Mouse (Mus musculus): ENCODE results near the gene Olfr372.
"Not testable (repeated sequence)": the region's sequence is repeated elsewhere in the genome, so short reads cannot be mapped to it uniquely, and the experiment has no call there.

The Olfr372 gene

DNA sequence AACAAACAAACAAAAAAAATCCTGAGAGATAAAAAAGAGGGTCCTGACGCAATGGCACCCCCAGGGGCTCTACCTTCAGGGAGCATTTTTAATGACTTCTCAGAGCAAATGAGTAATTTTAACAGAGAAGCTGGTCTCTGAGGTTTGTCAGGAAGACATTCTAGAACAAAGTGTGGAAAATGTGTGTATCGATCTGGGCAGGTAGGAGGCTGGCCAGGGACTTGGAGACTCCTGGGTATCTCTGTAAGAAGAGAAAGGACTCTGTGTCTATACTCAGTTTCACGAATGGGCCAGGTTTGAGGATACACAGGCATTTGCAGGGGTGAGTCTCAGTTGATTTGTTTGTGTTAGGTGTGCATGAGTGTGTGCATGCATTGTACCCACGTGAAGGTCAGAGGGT is at the start of gene Olfr372:
Gene Olfr372, plus strand, starts transcription at position 301 of the 400 bp plus-strand sequence.
- DNase-seq (ENCODE audit: low spot score in 2 of 2), result not testable (repeated sequence)

DNA sequence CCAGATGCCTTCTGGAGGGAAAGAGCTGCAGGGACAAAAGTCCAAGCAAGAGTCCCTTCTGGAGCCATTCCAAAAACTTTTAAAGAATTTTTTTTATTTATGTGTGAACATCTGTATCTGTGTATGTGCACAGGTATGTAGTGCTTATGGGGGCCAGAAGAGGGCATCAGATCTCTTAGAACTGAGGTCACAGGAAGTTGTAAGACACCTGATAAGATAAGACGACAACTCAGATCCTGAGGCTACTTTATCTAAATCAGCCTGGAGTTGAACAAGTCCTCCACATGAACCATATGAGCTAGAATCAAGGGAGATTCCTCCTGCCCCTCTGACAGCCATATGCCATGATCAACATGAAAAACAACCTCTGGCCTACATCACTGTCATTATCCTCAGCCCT is 41.6 kb upstream of the Olfr372 start:
- DNase-seq (ENCODE audit: low spot score in 2 of 2), result no peak

DNA sequence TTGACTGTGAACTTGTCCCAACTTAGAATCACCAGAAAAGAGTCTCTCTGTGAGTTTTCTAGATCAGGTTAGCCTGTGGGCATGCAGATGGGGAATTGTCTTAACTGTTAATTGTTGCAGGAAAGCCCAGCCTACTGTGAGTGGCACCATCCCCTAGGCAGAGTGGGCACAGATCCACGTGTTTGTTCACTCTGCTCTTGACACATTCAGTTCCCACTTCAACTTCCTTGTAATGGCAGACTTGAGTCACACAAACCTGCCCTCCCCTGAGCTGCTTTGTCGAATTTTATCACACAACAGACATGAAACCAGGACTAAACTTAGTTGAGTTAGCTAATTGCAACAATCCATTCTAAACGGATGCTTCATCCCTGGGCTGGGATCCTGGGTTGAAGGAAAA is 40.8 kb upstream of the Olfr372 start:
- no peak for DNase-seq (ENCODE audit: low spot score in 2 of 2)

DNA sequence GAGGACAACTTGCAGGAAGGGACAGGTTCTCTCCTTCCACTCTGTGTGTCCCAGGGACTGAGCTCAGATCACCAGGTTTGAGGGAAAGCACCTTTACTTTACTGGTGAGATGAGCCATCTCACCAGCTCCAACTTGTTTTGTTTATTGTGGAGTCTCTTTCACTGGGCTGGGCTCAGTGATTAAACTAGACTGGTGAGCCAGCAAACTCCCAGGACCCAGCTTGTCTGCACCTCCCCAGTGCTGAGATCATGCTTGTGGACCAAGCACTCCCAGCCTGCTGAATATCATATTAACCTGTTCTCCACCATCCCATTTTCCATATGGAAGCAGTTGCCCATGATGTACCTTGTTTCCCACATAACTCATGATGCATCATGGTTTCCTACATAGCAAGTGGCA is 38.1 kb upstream of the Olfr372 start:
- DNase-seq (ENCODE audit: low spot score in 2 of 2), result no peak

DNA sequence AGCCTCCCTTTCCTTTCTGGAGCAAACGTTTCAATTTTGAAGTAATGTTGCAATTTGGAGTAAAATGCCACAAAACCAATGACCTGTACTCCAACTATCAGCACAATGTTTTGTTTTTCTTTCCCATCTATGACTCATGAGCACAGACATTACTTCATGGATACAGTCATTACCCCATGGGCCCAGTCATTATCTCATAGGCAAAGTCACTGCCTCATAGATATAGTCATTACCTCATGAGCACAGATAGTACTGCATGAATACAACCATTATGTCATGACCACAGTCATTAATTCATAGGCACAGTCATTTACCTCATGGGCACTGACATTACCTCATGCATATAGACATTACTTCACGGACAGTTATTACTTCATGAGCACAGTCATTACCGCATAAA is 35.1 kb upstream of the Olfr372 start:
- no peak for DNase-seq (ENCODE audit: low spot score in 2 of 2)

DNA sequence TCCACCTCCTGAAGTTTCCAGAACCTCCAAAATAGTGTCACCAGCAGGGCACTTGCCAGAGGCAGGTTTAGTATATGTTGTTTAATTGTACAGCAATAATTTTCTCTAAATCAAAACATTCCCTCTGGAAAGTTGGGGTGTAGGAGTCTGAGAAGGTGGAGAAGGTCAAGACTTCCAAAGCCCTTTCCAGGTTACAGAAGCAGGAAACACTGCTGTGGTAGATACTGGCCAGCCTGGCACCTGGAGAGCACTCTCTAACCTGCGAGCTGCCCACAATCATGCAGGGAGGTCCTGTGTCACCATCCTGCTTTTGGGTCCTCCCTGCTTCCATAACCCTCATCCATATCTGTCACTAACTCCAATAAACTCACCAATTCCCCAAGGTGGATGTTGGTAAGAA is 34.3 kb upstream of the Olfr372 start:
- DNase-seq (ENCODE audit: low spot score in 2 of 2), result no peak

DNA sequence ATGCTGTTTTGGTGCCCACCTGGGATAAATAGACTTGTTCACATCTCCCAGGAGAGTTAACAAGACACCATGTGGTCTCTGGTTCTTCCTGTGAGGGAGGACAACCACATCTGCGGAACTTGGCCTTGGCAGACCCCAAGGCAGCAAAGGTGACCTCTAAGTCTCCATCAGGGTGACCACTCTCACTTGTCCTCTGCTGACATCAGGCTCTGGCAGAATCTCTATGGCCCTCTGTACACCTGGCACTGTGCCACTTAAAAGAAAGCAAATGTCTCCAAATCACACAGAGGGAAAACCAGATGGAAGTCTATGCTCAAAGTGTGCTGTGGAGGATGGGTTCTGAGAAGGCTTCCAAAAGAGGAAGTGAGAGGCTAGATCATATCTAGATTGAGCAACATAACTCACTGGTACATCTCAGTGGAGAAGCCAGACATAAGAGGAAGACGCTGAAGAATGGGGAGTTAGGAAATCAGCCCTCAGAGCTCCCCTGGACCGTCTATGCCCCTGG is 32.8 kb upstream of the Olfr372 start:
- no peak for DNase-seq (ENCODE audit: low spot score in 2 of 2)

DNA sequence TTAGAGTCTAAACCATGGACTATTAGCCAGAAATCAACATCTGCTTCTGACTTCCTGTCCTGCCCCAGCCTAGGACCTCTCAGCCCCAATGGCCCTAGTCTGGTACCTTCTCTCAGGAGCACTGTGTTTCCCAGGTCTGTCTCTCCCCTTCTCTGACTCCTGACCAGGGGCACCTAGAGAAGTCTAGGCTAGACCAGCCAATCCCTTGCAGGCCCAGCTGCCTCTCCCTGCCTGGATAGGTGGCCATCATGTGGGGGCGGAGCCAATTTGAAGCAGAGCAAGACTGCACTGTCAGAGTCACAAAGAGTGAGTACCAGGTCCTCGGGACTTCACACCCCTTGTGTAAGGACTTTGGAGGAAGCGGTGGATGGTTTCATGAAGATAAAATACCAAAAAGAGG is 31.5 kb upstream of the Olfr372 start, which contains the start of gene Cyp4f18:
Gene Cyp4f18, minus strand, starts transcription at position 154 of the 400 bp plus-strand sequence.
- DNase-seq (ENCODE audit: low spot score in 2 of 2), result no peak

DNA sequence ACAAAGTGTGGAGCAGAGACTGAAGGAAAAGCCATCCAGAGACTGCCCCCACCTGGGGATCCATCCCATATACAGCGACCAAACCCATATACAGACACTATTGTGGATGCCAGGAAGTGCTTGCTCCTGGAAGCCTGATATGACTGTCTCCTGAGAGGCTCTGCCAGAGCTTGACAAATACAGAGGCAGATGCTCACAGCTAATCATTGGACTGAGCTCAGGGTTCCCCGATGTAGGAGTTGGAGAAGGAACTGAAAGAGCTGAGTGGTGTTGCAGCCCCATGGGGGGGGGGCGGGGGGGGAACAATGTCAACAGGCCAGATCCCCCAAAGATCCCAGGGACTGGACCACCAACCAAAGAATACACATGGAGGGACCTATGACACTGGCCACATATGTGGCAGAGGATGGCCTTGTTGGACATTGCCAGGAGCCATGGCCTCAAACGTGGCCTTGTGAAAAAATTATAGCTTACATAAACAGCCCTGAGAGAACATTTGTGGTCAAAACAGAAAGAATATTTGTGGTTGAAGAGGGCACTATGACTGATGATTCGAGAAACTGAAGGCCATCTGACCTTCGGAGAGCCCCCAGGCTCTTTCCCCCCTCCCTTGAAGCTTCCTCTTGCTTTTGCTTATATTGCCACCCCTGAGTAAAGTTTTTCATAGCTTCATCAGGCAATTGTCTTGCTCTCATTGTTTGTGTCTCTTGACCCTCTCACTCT is 27.4 kb upstream of the Olfr372 start:
- DNase-seq (ENCODE audit: low spot score in 2 of 2), result not testable (repeated sequence)

DNA sequence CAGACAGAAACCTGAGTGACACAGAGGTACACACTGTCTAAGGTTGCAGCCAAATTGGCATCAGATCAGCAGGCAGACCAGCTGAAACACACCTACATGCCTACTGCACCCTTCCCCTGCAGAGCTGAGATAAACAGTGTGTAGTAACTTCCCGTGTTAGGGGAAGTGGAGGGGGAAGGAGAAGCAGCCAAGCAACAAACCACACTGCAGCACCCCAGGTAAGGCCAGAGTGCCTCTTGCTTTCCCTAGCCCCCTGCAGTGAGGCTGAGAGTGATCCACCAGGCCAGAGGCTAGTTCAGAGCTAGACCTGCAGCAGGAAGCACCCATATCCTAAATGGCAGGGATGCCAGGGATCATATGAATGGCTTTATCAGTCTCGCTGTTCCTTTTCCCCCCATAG is 23.7 kb upstream of the Olfr372 start:
- not testable (repeated sequence) for DNase-seq (ENCODE audit: low spot score in 2 of 2)

DNA sequence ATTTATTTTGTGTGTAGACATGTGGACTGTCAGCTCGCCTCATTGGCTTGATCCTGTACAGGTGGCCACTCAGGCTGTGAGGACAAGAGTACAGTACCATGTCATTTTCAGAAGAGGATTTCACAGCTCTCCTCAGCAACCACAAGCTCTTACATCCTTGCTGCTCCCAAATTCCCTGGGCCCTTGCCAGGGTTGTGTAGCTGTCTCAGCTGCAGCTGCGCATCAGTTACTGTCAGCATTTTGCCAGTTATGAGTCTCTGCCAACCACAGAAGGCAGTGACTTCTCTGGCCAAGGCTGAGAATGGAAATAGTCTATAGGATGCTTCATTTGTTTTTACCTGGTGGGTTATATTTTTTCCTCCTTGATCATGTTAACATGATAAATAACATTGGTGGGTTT is 22.9 kb upstream of the Olfr372 start:
- DNase-seq (ENCODE audit: low spot score in 2 of 2), result peak; percentile 20 to 21

DNA sequence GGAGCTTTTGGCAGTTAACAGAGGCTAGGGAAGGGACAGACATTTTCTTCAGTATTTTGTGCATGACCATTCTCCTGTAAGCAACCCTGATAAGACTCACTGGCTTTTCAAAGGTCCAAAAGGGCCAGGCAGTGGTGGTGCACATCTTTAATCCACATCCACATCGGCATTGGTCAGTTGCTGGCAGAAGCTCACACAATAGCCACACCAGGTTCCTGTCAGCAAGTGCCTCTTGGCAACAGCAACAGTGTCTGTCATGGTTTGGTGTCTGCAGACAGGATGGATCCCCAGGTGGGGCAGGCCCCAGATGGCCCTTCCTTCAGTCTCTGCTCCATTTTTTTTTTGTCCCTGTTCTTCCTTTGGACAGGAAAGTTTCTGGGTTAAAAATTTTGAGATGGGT is 22.0 kb upstream of the Olfr372 start:
- DNase-seq (ENCODE audit: low spot score in 2 of 2), result not testable (repeated sequence)

DNA sequence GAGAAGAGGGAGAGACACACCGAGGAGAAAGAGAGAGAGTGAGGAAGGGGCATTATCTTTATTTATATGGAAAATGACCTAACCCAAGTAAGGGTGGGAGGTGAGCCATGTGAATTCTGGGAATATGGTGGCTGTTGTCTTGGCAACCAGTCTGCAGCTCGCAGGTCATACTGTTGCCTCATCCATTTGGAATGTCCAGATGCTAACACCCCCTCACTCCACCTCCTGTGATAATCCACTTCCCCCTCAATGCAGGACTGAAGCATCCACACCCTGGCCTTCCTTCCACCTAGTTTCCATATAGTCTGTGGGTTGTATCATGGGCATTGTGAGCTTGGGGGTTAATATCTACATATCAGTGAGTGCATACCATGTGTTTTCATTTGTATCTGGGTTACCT is 21.2 kb upstream of the Olfr372 start:
- DNase-seq (ENCODE audit: low spot score in 2 of 2), result no peak

DNA sequence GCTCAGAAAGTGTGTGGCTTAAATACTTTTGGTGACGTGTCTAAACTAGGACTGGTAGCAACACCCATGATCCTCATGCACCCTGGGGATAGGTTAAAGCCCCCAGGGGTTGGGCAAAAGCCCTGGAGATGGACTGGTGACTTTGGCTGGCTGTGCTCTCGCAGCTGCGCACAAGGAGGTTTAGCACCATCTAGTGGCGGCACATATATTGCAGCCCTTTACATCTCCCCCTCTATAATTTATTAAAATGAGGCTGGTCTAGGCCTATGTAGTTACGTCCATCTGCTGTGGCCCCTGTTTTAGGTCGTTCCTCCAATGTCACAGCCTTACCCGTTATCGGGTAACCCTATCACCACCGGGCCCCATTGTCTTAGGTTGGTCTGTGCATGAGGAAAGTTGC is 16.1 kb upstream of the Olfr372 start:
- DNase-seq (ENCODE audit: low spot score in 2 of 2), result not testable (repeated sequence)

DNA sequence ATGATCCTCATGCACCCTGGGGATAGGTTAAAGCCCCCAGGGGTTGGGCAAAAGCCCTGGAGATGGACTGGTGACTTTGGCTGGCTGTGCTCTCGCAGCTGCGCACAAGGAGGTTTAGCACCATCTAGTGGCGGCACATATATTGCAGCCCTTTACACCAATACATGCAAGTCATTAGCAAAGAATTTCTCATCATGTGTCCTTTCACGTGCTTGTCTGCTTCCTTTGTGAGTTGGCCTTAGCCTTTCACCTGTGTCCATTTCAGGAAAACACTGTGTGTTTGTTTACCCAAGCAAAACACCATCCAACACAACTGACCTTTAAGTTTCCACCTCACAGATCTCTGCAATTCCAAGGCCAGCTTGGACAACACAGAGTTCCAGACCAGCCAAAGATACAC is 8.1 kb upstream of the Olfr372 start:
- peak in 1 of 2 experiments; percentile 20 for DNase-seq (ENCODE audit: low spot score in 2 of 2)

DNA sequence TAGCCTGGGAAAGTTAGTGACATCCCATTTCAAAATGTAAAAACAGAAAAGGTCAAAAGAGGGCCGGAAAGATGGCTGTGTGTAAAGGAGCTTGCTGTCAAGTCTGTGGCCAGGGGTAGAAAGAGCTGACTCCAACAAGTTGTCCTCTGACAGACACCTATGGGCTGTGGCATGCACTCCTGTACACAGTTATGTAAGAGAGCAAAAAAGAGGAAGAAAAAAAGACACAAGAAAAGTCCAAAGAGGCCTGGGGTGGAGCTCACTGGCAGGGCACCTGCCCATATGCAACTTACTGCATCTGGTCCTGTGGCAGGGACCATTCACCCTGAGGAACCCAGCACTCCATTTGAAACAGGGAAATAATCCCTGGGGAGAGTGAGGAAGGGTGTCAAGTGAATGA is 1.5 kb downstream of the Olfr372 start:
- DNase-seq (ENCODE audit: low spot score in 2 of 2), result no peak

DNA sequence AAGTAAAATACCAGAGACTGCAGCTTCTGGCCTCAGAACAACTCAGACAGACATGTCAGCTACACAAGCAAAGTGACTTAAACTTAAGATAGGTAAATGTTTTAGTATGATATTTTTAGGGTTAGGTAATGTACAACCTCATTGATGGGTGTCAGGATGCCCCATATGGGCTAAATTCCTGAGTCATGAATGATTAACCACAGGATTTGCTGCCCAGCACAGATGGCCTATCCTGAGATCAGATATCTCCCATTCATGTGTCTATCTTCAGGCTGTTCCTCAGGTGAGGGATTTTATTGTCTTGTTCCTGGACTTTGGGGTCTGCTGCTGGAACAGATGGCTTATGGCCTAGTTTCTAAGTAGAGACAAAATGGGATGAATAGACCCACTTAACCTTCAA is 13.6 kb downstream of the Olfr372 start:
- not testable (repeated sequence) for DNase-seq (ENCODE audit: low spot score in 2 of 2)

DNA sequence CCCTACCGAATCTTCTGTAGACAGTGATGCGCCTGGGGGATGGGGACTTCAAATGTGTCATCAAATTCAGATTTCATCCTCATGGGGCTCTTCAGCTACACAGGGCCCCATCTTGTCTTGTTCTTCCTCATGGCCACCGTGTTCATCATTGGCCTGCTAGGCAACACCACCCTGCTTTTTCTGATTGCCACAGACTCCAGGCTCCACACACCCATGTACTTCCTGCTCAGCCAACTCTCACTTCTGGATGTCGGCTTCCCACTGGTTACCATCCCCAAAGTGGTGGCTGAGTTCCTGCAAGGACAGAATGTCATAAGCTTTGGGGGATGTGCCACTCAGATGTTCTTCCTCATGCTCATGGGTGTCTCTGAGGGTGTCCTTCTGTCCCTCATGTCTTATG is 16.6 kb downstream of the Olfr372 start:
- not testable (repeated sequence) for DNase-seq (ENCODE audit: low spot score in 2 of 2)

DNA sequence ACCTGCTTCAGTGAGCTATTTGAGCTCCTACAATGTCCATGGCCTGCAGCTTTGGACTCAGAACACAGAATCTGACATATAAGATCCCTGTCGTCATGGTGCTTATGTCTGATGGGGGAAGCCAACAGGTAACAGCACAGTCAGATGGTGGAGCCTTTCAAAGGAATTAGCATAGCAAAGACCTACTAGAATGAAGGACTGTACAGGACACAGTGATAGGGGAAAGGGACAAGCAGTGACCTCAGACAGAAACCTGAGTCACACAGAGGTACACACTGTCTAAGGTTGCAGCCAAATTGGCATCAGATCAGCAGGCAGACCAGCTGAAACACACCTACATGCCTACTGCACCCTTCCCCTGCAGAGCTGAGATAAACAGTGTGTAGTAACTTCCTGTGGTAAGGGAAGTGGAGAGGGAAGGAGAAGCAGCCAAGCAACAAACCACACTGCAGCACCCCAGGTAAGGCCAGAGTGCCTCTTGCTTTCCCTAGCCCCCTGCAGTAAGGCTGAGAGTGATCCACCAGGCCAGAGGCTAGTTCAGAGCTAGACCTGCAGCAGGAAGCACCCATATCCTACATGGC is 25.9 kb downstream of the Olfr372 start:
- not testable (repeated sequence) for DNase-seq (ENCODE audit: low spot score in 2 of 2)

DNA sequence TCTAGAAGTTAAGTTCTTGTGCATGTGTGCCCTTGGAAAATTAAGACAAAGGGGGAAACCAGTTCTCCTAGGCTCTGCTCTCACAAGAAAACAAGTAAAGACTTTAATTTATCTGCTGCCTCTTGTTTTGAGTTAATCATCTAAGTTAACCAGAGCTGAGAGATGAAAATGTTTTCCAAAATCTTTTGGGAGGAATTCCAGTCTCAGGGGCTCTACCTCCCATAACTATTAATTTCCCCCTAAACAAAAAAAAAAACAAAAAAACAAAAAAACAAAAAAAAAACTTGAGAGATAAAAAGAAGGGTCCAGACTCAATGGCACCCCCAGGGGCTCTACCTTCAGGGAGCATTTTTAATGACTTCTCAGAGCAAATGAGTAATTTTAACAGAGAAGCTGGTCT is 41.9 kb downstream of the Olfr372 start, which contains the start of gene Olfr373:
Gene Olfr373, plus strand, starts transcription at position 301 of the 400 bp plus-strand sequence.
- DNase-seq (ENCODE audit: low spot score in 2 of 2), result not testable (repeated sequence)

DNA sequence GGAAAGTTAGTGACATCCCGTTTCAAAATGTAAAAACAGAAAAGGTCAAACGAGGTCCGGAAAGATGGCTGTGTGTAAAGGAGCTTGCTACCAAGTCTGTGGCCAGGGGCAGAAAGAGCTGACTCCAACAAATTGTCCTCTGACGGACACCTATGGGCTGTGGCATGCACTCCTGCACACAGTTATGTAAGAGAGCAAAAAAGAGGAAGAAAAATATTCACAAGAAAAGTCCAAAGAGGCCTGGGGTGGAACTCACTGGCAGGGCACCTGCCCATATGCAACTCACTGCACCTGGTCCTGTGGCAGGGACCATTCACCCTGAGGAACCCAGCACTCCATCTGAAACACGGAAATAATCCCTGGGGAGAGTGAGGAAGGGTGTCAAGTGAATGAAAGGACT is 43.7 kb downstream of the Olfr372 start:
- no peak for DNase-seq (ENCODE audit: low spot score in 2 of 2)

DNA sequence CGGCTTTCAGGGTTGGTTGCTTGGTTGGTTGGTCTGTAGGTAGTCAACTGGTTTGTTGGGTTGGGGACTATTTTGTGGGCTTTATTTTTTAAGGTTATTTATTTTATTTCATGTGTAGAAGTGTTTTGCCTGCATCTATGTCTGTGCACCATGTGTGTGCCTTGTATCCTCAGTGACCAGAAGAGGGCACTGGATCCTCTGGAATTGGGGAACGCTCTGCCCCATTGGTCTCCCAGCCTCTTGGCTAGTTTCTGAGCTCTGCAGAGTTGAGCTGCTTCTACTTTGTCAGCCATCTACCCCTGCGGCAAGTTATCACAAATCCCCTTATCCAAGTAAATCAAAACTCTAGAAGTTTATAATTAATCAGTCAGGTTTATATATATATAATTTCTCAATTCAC is 46.6 kb downstream of the Olfr372 start:
- not testable (repeated sequence) for DNase-seq (ENCODE audit: low spot score in 2 of 2)

DNA sequence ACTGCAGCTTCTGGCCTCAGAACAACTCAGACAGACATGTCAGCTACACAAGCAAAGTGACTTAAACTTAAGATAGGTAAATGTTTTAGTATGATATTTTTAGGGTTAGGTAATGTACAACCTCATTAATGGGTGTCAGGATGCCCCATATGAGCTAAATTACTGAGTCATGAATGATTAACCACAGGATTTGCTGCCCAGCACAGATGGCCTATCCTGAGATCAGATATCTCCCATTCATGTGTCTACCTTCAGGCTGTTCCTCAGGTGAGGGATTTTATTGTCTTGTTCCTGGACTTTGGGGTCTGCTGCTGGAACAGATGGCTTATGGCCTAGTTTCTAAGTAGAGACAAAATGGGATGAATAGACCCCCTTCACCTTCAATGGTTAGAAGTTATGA is 55.7 kb downstream of the Olfr372 start:
- not testable (repeated sequence) for DNase-seq (ENCODE audit: low spot score in 2 of 2)

Measured in frontal cortex, postnatal 10 days (tissue).